Mouse (Mus musculus): ENCODE data around the gene Nog. TPM values are rescaled to one million over a fixed set of nuclear protein-coding genes. Genes with fewer than 3 reads are reported as not detected.

The Nog gene
- total and polyA plus RNA-seq, 3 experiments = not detected

DNA sequence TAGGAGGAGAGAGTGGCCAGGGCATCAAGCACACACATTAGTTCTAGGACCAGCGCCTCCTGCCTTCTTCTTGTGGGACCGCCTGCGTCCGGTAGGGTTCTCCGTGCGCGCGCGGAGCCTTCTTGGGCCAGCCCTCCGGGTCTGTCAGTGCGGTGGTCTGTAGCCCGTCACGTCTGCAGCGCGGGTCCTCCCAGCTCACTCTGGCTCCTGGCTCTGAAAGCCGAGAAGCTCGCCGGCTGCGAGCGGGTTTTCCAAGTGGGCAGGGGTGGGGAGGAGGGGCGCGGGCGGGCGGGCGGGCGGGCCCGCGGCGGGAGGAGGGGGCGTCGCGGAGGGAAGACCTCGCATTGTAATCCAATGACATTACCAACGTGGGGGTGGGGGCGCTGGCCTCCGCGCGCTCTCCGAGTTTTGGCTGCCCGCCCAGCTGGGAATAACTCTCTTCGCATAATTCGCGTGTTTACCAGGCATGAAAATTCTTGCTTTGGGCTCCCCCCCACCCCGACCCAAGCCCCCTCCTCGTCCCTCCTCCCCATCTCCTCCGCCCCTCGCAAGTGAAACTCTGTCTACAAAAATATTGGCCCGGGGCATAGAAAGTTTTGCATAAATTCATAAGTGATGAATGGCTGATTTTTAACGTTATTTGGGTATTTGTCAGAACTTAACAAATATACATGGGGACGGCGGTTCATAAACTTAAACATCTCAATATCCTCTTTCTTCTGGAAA, 3.7 kb downstream of the Nog start:
- Histone ChIP-seq H3K36me3 (ENCODE audit: control insufficient read depth in 1 of 2, insufficient read depth in 2 of 2, low read length in 2 of 2) (no peaks in the 10 kb centered on the region), H3K4me3 (ENCODE audit: control insufficient read depth in 1 of 2, insufficient read depth in 1 of 2, low read depth in 2 of 2, low read length in 2 of 2) (no peak overlapping the region), H3K9me3 (replicated peaks; ENCODE audit: insufficient read depth, low read length) (no peaks in the 10 kb centered on the region), H3K27ac (ENCODE audit: control insufficient read depth, low read depth, low read length) (no peak overlapping the region), H3K4me1 (ENCODE audit: control insufficient read depth in 1 of 2, insufficient read depth in 2 of 2, low read length in 2 of 2) (no peaks in the 10 kb centered on the region), H3K79me2 (ENCODE audit: control insufficient read depth, insufficient read depth, low read length, poor library complexity) (no peaks in the 10 kb centered on the region), H3K27me3 (ENCODE audit: control insufficient read depth in 1 of 2, insufficient read depth in 2 of 2, low read length in 2 of 2) (no peaks in the 10 kb centered on the region), H3K9ac (ENCODE audit: control insufficient read depth, low read depth, low read length, poor library complexity, severe bottlenecking) (no peak overlapping the region)
- no peak for DNase-seq (ENCODE audit: low read depth, low spot score)
- TF ChIP-seq POLR2AphosphoS2 (IDR thresholded peaks at IDR 0.05; ENCODE audit: low read length) = no peak
- TF ChIP-seq TBP (IDR thresholded peaks at IDR 0.05; ENCODE audit: low read depth, low read length) = no peak
- no peak for TF ChIP-seq POLR2A (IDR thresholded peaks at IDR 0.05; ENCODE audit: control insufficient read depth in 1 of 2, insufficient read depth in 1 of 2, low read depth in 1 of 2, low read length in 2 of 2, poor library complexity in 1 of 2)
- TF ChIP-seq JUND (IDR thresholded peaks at IDR 0.05; ENCODE audit: low read depth, low read length) = no peak
- TF ChIP-seq CHD2 (IDR thresholded peaks at IDR 0.05; ENCODE audit: low read length) = no peak
- no peak for TF ChIP-seq MAZ (IDR thresholded peaks at IDR 0.05; ENCODE audit: low read depth, low read length)
- no peak for TF ChIP-seq MXI1 (IDR thresholded peaks at IDR 0.05; ENCODE audit: low read depth, low read length)
- no peak for TF ChIP-seq RCOR1 (IDR thresholded peaks at IDR 0.05; ENCODE audit: low read depth, low read length)
- no peak for TF ChIP-seq ZMIZ1 (IDR thresholded peaks at IDR 0.05; ENCODE audit: low read depth, low read length)
- TF ChIP-seq HCFC1 (IDR thresholded peaks at IDR 0.05; ENCODE audit: low read depth, low read length) = no peak
- no peak for TF ChIP-seq MAX (IDR thresholded peaks at IDR 0.05; ENCODE audit: low read length)
- TF ChIP-seq MEF2A (IDR thresholded peaks at IDR 0.05; ENCODE audit: extremely low read depth, insufficient replicate concordance, low read depth, low read length, poor library complexity, severe bottlenecking) = no peak

DNA sequence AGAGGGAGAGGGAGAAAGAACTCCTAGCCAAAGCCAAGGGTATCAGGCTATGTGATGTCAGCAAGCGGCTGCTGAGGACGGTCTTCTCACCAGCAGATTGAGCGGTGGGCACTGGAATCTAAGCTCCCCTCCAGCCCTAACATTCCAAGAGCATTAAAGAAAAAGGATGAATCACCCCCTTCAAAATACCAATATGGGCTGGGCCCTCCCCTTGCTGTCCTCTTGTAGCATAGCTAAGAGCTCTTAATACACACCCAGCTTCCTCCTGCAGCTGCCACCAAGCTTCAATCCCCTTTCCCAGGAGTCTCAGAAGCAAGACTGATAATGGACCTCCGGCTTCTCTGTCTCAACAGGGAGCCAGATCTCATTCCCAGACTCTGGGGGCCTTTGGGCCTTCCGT, 4.6 kb downstream of the Nog start:
- no peaks in the 10 kb centered on the region for H3K36me3 ChIP-seq (ENCODE audit: control insufficient read depth in 1 of 2, insufficient read depth in 2 of 2, low read length in 2 of 2)
- H3K4me1 ChIP-seq (ENCODE audit: control insufficient read depth in 1 of 2, insufficient read depth in 2 of 2, low read length in 2 of 2) = no peaks in the 10 kb centered on the region
- no peak overlapping the region for H3K4me3 ChIP-seq (ENCODE audit: control insufficient read depth in 1 of 2, insufficient read depth in 1 of 2, low read depth in 2 of 2, low read length in 2 of 2)
- H3K9ac ChIP-seq (ENCODE audit: control insufficient read depth, low read depth, low read length, poor library complexity, severe bottlenecking) = no peak overlapping the region
- H3K27me3 ChIP-seq (ENCODE audit: control insufficient read depth in 1 of 2, insufficient read depth in 2 of 2, low read length in 2 of 2) = no peaks in the 10 kb centered on the region
- no peak for DNase-seq (ENCODE audit: low read depth, low spot score)
- H3K27ac ChIP-seq (ENCODE audit: control insufficient read depth, low read depth, low read length) = no peak overlapping the region
- no peaks in the 10 kb centered on the region for H3K79me2 ChIP-seq (ENCODE audit: control insufficient read depth, insufficient read depth, low read length, poor library complexity)
- TF ChIP-seq CHD2 (IDR thresholded peaks at IDR 0.05; ENCODE audit: low read length) (no peak), ZMIZ1 (IDR thresholded peaks at IDR 0.05; ENCODE audit: low read depth, low read length) (no peak), USF2 (IDR thresholded peaks at IDR 0.05; ENCODE audit: borderline replicate concordance in 1 of 2, insufficient read depth in 1 of 2, low read depth in 1 of 2, low read length in 2 of 2) (no peak), HCFC1 (IDR thresholded peaks at IDR 0.05; ENCODE audit: low read depth, low read length) (no peak), TBP (IDR thresholded peaks at IDR 0.05; ENCODE audit: low read depth, low read length) (no peak), POLR2A (IDR thresholded peaks at IDR 0.05; ENCODE audit: control insufficient read depth in 1 of 2, insufficient read depth in 1 of 2, low read depth in 1 of 2, low read length in 2 of 2, poor library complexity in 1 of 2) (no peak), CHD1 (IDR thresholded peaks at IDR 0.05; ENCODE audit: low read depth, low read length) (no peak), EP300 (IDR thresholded peaks at IDR 0.05; ENCODE audit: low read depth in 1 of 2, low read length in 2 of 2) (no peak), JUND (IDR thresholded peaks at IDR 0.05; ENCODE audit: low read depth, low read length) (no peak), TAL1 (IDR thresholded peaks at IDR 0.05; ENCODE audit: low read length) (no peak), NRF1 (IDR thresholded peaks at IDR 0.05; ENCODE audit: insufficient read depth, low read depth, low read length, poor library complexity, severe bottlenecking) (no peak), MAZ (IDR thresholded peaks at IDR 0.05; ENCODE audit: low read depth, low read length) (no peak), NELFE (IDR thresholded peaks at IDR 0.05; ENCODE audit: low read depth, low read length) (no peak), SIN3A (IDR thresholded peaks at IDR 0.05; ENCODE audit: low read length) (no peak), POLR2AphosphoS5 (IDR thresholded peaks at IDR 0.05; ENCODE audit: borderline replicate concordance, low read depth, low read length) (no peak), USF1 (IDR thresholded peaks at IDR 0.05; ENCODE audit: low read depth, low read length) (no peak), MYB (IDR thresholded peaks at IDR 0.05; ENCODE audit: low read depth, low read length) (no peak)
- no peaks in the 10 kb centered on the region for H3K9me3 ChIP-seq (replicated peaks; ENCODE audit: insufficient read depth, low read length)

Measured in MEL (cell line).